Mouse (Mus musculus): ENCODE data around the gene Alg9. TPM values are rescaled to one million over a fixed set of nuclear protein-coding genes. Genes with fewer than 3 reads are reported as not detected.

The Alg9 gene
- 15.9 TPM for total RNA-seq (2023)

DNA sequence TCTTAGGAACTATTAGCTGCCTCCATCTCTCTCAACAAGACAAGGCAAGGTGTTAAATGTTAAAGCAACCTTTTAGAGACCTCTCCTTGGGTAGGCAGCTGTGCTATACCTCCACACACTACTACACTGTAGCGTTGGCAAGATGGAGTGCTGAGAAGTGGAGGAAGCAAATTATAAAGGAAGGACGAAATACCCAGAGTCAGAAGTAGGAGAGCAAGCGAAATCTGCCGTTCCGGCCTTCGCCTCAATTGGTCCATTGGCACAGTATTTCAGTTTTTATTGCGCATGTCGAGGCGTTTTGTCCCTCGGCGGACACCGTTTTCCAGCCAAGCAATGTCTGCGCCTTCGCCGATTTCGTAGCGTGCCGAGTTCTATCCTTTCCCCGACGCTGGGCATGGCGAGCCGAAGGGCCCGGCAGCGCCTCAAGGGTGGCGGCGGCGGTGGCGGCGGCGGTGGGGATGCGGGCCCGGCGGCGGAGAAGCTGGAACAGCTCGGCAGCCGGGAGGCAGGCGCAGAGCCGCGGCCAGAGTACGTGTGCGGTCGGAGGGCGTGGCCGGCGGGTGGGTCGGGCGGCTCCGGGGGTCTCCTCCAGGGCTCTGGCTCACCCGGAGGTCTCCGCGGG, at the start of gene Alg9, which contains the start of gene 1110032A03Rik:
Gene Alg9, plus strand, starts transcription at position 29 of the 622 bp plus-strand sequence.
Gene 1110032A03Rik, minus strand, starts transcription at position 530 of the 622 bp plus-strand sequence.

DNA sequence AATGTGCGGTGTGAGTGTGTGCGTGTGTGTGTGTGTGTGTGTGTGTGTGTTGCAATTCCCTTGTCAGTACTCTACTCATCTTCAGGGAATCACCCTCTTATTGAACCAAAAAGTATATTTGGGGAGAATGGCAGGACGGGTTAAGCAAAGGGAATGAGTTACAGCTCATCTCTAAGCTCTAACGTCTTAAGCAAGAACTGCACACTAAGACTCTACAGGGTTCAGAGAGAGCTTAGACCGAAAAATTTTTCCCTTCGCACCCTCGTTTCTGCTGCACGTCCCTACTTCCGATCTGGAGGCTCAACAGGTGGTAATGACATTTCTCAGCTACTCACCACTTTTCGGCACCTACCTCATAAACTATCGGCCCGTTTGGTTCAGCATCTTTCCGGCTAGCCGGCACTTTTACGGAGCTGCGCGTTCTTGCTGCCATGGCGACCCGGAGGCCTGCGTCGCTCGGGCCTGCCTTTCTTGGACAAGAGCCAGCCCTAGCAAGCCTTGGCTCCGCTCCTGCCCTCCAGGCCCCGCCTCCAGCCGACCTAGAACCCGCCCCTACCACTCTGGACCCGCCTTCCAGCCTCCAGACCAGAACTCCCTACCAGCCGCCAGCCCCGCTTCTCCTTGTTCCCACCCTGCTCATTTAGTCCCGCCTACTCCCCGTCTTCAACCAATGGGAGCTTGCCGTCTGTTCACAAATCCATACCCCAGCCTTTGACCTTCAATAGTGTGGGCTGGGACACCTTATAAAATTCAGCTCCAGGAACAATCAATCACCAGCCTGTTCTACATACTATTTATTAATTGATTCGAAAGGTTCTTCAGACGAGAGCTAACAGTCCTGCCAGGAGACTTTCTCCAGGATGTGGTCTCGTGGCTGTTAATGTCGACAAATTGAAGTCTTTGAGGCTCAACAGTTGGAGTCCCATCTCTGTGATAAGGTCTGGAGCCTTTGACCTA, 35.6 kb upstream of the Alg9 start, which contains the start of gene Dixdc1:
Gene Dixdc1, minus strand, starts transcription at position 604 of the 957 bp plus-strand sequence.

DNA sequence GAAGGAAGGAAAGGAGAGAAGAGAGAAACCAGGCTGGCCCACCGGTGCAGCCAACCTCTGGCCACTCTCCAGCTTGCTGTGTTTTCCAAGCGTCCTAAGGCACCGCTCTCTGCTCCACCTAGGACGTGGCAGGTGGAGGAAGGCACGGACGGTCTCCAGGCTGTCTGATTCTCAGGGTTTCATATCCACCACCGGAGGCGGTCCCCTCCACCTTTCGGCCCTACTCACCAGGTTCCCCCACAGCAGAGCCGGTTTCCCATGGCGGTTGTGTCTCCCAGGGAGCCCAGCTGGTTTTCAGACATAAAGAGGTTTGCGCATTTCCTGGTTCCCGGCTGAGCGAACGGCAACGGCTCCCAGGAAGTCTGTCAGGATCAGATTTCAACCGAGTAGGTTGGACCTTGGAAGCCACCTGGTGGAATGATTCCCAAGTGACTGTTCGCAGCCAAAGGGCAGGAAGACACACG, 28.6 kb upstream of the Alg9 start, which contains the start of gene 2310030G06Rik:
Gene 2310030G06Rik, minus strand, starts transcription at position 323 of the 464 bp plus-strand sequence.

DNA sequence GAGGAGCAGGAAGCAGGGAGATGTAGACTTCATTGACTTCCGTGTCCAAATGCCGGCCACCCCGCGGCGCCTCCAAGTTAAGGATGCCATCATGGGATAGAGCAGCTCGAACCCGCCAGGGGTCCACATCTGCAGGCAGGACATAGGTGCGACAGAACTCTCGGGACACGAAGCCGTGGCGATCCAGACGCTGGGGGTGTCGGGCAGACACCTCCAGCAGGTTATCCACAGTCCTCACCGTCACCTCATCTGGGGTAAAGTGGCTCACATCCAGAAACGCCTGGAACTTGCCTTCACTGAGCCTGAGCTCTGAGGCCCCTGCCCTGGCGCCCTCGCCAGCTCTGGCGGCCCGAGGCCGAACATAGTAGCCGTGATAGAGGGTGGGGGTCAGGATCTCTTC, 23.5 kb upstream of the Alg9 start, which contains the start of gene Cryab:
Gene Cryab, plus strand, starts transcription at position 3 of the 400 bp plus-strand sequence.

DNA sequence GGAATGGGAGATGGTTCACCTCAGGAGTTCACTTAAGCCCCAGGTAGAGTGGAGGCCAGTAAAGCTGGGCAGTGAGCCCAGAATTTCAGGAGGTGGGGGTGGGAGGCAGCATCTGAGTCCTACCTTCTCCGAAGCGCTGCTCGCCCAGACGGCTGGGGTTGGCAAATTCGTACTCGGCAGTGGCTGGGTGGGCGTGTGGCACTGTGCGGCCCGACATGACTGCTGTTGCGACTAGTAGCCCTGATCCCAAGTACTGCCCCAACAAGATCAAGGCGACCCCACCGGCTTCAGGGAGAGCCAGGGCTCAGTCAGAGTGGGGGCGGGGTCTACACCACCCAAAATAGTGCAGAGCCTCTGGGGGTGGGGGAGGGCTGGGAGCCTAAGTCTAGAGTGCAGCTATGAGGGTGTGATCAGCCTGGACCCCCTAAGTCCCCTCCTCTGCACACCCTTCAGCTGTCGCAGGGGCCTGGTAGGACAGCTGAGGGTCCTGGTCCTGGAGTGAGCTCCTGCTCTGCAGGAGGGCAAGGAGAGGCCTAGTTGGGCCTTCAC, 22.7 kb upstream of the Alg9 start, which contains the start of gene Hspb2:
Gene Hspb2, minus strand, starts transcription at position 301 of the 549 bp plus-strand sequence.

DNA sequence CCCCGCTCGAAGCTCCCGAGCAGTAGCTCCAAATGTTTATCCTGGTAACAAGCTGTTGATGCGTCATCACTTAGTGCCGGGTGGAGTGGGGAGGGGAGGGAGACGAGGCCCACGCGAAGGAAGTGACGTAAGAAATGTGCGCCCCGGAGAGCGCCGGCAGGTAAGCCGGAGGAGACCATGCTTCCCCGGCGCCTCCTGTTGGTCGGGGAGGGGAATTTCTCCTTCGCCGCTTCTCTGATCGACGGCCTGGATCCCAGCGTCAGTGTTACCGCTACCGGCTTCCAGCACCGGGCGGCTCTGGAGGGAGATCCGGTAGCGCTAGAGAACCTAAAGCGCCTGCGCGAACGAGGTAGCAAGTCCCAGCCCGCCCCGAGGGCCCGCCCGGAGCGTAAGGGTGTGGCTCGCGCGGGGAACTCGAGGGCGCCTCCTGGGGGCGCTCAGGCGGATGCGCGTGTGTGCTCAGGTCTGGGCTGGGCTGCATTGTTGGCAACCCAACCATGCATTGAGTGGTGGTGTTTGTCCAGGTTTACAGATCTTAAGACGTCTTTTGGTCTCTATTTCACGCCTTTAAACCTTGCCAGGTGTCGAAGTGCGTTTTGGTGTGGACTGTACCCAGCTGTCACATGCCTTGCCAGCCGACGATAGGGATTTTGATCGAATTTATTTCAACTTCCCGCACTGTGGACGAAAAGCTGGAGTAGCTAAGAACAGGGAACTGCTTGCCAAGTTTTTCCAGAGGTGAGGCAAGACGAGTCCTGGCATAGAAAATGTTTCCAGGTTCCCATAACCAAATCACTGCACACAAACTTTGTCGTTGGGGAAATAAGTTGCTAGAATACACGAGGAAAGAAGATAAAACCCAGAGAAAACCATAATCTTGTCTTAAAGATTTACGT, 6.5 kb upstream of the Alg9 start, which contains the start of gene Fdxacb1:
Gene Fdxacb1, plus strand, starts transcription at position 130 of the 896 bp plus-strand sequence.

DNA sequence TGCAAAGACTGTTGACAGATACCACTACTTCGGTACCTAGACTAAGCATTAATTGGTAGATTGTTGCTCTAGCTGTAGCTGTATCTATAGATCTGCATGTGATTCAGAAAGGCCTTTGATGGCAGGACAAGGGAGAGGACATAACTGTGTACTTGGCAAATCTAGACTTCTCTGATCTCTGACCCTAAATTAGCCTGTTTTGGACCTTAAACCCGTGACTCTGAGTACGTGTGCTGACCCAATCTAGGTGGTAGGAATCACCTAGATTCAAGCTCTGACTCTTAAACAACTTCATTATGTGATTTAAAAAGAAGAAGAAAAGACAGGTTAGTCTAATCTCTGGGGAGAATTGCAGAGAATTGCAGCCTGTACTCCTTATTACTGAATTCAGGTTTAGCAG, 70.3 kb downstream of the Alg9 start, which contains the start of gene Ppp2r1b:
Gene Ppp2r1b, plus strand, starts transcription at position 221 of the 400 bp plus-strand sequence.

Other genes starting within 250 kb of the Alg9 start
- gene Pts, start 246.3 kb upstream of the Alg9 start, total RNA-seq (2023), result 49.0 TPM
- 1.5 TPM for gene Il18, start 220.2 kb upstream of the Alg9 start, total RNA-seq (2023)
- 0.44 TPM for gene Bco2, start 219.8 kb upstream of the Alg9 start, total RNA-seq (2023)
- not detected for gene Tex12, start 213.7 kb upstream of the Alg9 start, total RNA-seq (2023)
- 57.6 TPM for gene Sdhd, start 171.2 kb upstream of the Alg9 start, total RNA-seq (2023)
- 45.3 TPM for gene Timm8b, start 171.1 kb upstream of the Alg9 start, total RNA-seq (2023)
- gene Pih1d2, start 157.7 kb upstream of the Alg9 start, total RNA-seq (2023), result 0.62 TPM
- 28.4 TPM for gene Nkapd1, start 157.6 kb upstream of the Alg9 start, total RNA-seq (2023)
- 26.2 TPM for gene Dlat, start 115.2 kb upstream of the Alg9 start, total RNA-seq (2023)
- gene Dixdc1, start 35.5 kb upstream of the Alg9 start, total RNA-seq (2023), result not detected
- gene 2310030G06Rik, start 28.5 kb upstream of the Alg9 start, total RNA-seq (2023), result not detected
- 2.2 TPM for gene Cryab, start 23.7 kb upstream of the Alg9 start, total RNA-seq (2023)
- gene Hspb2, start 22.7 kb upstream of the Alg9 start, total RNA-seq (2023), result not detected
- gene Fdxacb1, start 6.8 kb upstream of the Alg9 start, total RNA-seq (2023), result 5.1 TPM
- gene 1110032A03Rik, start 501 bp downstream of the Alg9 start, total RNA-seq (2023), result 14.8 TPM
- gene Ppp2r1b, start 70.3 kb downstream of the Alg9 start, total RNA-seq (2023), result 64.2 TPM
- gene Sik2, start 234.1 kb downstream of the Alg9 start, total RNA-seq (2023), result 39.1 TPM